Mouse (Mus musculus) left cerebral cortex, postnatal 36 days (tissue): ENCODE results near the gene Podxl2. TPM values are rescaled to one million over a fixed set of nuclear protein-coding genes. Genes with fewer than 3 reads are reported as not detected.
A peak's percentile ranks its signal among the peaks of the same experiment; 100 is the strongest.

Experiments
- DNase-seq, 2 experiments: peaks; one replicate each; pipeline ENCODE4 v3.0.0; 2021 to 2022; ENCODE audit warnings: low spot score in 2 of 2, mixed read lengths in 1 of 2
- intact Hi-C: fragments of 180-260 bp; cut with DNase I; formaldehyde crosslinking; loops from one replicate; pipeline ENCODE4 v1.15.1; 2025
- total RNA-seq, 2 experiments: library from RNA; stranded (reverse); gene quantifications; 2 replicates each; pipeline ENCODE4 v1.2.3; 2021

Gene Podxl2
- total RNA-seq, 2 experiments from 2014 or later, result 181 to 221 TPM

DNA sequence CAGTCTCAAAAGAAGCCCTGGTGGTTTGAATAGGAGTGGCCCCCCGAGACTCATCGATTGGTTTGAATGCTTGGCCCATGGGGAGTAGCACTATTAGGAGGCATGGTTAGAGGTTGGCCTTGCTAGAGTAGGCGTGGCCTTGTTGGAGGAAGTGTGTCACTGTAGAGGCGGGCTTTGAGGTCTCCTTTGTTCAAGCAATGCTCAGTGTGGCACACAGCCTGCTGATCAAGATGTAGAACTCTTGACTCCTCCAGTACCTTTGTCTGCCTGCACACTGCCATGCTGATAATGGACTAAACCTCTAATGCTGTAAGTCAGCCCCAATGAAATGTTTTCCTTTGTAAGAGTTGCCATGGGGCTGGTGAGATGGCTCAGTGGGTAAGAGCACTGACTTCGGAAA is 42.2 kb downstream of the Podxl2 start:
- no peak for DNase-seq
- intact Hi-C loops, result loop anchor here (5.0 kb wide), 1 partner anchor 270 kb away; no protein-coding TSS in a partner anchor

DNA sequence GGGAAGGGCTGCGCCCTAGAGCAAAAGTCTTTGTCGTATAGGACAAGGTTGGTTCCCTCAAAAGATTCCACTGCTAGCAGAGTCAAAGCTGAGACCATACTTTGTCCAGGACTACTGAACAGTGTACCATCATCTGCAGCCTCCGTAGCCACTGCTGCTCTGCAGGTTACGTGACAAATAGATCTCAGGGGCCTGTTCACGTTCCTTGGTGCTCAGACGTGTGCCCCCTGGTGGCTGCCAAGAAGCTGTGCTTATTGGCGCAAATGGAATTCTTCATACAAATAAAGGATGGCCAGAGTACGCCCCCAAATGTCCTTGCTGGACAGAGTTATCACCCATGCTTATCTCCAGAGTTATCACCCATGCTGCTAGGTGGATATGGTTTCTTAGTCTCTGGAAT is 43.4 kb downstream of the Podxl2 start:
- intact Hi-C loops, result loop anchor here (5.0 kb wide), 1 partner anchor 269 kb away; no protein-coding TSS in a partner anchor
- peak in 1 of 2 experiments; percentile 71 for DNase-seq

DNA sequence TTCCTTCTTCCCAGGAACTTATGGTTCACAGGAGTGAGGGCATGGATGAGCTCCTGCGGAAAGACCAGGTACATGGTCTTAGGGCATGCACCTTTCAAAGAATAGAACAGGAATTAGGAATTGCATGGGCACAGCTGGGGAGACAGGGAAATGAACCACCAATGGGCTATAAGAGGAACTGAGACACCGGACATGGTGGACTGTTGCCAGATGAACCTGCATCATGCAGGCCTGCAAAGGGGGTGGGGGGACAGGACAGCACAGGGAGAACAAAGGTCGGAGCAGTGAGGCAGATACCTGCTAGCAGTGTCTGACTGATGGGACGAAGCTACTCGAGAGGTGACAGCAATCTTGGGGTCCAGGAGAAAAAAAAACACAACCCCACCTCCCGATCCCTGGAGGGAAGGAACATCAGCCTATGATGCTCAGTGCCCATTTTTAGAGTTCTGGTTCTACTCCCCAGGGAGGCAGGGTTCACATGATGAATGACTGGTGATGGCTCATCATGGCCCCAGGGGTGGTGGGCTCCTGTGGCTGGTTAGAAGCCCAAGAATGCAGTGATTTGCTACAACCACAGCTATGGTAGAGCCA is 44.6 kb downstream of the Podxl2 start:
- DNase-seq, result no peak
- intact Hi-C loops, result loop anchor here (5.0 kb wide), 1 partner anchor 268 kb away; no protein-coding TSS in a partner anchor

DNA sequence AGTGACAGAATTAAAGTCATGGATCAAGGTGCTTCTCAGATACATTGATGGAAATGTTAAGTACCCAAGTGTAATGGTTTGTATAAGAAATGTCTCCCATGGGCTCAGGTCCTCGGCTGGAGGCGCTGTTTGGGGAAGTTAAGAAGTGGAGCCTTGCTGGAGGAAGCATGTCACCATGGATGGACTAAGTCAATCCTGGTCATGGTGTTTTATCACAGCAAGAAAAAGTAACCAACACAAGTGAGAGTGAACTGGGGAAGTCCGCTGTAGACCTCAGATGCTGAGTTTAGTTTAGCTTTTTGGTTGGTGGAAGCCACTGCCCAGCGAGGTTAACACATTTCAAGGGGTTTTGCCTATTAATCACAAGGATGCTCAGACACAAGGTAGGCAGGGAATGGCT is 45.3 kb downstream of the Podxl2 start:
- intact Hi-C loops, result loop anchor here (5.0 kb wide), 1 partner anchor 102 kb away; no protein-coding TSS in a partner anchor
- no peak for DNase-seq

DNA sequence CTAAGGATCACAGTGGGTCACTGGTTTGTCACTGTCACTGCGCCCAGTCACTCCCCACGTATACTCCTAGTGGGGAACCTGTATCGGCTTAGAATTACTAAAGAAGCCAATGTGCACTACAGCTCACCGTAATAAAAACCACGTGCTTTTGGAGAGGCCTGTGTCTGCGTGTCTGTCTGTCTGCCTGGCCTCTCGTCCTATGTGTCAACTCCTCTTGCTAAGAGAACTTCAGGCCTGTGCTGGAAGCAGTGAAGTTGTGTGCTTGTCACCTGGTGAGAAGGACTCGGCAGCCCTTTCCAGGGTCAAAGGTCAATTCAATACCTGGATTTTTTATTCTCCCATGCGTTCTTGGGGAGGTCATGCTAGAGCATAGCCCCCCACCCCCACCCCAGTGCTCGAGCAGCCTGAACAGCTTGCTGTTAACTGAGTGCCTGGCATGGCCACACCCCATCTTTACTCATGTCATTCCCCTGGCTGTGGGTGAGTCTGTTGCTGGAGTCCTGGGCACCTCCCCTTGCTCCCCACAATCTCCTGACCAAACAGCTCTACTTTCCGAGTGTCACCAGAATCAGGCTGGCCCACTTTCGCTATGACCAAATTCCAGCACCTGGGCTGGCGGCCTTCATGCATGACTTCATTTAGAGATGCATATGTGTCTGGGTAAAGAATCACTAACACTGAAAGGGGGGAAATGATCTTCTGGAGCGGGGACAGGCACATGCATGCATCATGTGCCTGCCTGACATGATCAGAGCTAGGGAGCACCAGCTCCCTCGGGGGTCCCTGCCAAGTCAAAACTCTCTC is 46.4 kb downstream of the Podxl2 start:
- intact Hi-C loops, result loop anchor here (1.0 to 5.0 kb wide), 2 partner anchors 101 to 238 kb away; no protein-coding TSS in a partner anchor
- DNase-seq, result no peak

DNA sequence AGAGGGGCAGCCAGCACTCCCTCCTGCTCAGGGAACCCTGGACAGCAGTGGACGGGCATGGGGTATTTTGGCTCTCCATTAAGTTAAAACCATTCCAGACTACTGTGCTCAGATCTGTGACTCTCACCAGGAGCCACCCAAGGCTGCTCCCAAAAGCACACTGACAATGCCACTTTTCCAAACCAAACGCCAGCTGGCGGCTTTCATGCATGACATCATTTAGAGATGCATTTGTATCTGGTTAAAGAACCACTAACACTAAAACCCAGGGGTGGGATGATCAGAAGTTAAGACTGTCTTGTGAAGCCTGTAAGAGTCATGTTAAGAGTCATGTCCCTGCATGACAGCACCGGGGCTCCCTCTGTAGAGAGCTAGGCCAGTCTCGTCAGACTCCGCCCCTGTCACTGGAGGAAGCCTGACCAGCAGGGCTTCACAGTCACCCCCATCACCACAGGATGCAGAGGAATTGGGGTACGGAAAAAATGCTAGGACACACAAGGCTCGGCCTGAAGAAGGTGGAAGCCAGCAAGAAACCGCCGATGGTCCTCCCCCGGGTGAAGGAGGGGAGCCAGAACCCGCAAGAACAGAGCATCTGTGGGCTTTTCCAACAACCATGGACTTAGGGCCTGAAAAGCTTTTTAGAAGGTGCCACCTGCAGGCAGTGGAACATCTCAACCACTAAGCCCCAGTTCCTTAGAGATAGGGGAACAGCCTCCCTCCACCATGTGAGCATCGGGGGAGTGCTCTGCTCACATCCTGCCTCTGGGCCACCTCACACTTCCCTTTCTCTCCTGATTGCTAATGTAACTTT is 47.2 kb downstream of the Podxl2 start:
- intact Hi-C loops, result loop anchor here (1.0 to 5.0 kb wide), 2 partner anchors 100 to 237 kb away; no protein-coding TSS in a partner anchor
- DNase-seq, result peak in 1 of 2 experiments; percentile 56

DNA sequence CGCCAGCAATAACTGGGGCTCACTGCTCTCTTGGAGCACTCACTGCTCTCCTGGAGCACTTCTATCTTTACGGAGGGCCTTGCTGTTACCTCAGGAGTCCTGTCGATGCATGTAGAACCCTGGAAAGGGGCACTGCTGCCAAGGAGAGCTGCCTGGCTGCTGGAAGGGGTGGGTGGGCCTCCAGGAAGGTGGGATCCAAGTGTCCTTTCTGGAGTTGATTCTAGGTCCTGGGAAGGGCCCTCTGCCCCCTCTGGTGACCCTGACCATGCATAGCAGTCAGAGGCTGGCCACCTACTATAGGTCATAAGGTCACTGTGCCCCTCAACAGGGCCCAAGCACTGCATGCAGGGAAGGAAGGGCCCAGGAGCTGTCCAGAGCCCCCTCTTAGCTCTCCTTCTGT is 47.9 kb downstream of the Podxl2 start:
- DNase-seq, result no peak
- intact Hi-C loops, result loop anchor here (5.0 kb wide), 1 partner anchor 100 kb away; no protein-coding TSS in a partner anchor

DNA sequence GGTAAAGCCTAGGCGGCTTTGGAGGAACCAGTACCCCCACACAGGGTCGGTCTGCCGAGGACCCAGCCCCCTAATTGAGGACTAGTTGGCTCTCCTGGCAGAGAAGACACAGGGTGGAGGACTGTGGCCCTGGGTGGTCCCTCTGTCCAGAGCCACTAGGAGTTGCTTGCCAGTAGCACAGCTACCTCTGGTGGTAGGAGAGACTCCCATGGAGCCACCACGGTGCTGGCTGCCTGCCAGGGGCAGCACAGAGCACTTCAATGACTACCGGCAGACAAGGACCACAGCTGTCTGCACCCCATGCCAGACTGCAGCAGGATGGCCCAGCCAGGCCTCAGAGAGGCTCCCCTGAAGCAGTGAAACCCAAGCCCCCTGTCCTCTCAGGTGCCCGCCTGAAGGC is 48.3 kb downstream of the Podxl2 start:
- intact Hi-C loops, result loop anchor here (5.0 kb wide), 1 partner anchor 99 kb away; no protein-coding TSS in a partner anchor
- no peak for DNase-seq

DNA sequence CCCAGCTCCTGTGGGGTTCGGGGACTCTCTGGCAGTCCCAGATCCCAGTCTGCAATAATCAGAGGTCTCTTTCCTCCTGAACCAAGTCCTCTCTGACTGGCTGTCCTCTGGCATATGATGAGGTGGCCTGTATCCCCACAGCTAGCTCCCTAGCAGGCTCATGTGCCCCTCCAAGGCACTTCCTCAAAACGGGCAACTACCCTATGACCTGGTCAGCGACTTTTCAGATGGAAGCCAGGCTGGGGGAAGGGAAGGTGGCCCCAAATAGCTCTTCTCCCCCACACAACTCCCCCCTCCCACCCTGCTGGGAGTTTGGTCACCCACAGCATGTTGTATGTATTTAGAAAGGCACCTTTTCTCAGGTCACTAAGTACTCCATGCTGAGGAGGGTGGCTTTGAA is 48.8 kb downstream of the Podxl2 start:
- intact Hi-C loops, result loop anchor here (5.0 kb wide), 1 partner anchor 99 kb away; no protein-coding TSS in a partner anchor
- DNase-seq, result no peak

DNA sequence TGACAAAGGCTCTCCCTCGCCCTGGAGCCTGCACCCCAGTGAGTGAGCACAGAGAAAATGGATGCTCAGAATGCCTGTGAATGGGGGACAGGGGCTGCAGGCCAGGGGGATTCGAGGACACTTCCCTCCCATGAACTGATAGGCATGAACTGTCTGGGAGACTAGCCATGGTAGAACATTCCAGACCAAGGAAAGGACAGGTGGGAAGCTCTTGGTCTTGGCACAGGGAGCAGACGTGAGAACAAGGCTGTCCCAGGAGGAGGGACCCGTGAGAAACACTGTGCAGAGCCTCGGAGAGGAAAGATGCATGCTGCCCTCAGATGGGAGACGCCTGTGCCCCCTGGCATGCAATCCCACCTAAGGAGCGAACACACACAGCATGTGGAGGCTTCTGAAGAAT is 50.7 kb downstream of the Podxl2 start:
- DNase-seq, result no peak
- intact Hi-C loops, result no loop called here

DNA sequence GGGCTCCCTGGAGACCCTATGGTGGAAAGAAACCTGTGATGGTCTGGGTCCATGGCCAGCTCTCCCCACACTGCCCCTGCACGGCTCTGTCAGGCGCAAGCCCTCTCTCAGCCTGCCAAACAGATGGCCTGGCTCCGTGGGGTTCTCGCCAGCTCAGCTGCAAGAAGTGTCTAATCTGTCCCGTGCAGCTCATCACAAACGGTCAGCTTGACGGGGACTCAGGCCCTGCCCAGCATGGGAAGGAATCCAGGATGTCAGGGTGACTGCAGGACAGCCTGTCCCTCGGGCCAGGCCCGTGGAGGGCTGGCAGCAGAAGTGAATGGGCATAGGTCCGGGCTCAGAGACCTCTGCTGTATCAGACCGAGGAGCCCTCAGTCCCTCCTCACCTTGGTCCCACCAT is 52.9 kb downstream of the Podxl2 start:
- intact Hi-C loops, result no loop called here
- no peak for DNase-seq

DNA sequence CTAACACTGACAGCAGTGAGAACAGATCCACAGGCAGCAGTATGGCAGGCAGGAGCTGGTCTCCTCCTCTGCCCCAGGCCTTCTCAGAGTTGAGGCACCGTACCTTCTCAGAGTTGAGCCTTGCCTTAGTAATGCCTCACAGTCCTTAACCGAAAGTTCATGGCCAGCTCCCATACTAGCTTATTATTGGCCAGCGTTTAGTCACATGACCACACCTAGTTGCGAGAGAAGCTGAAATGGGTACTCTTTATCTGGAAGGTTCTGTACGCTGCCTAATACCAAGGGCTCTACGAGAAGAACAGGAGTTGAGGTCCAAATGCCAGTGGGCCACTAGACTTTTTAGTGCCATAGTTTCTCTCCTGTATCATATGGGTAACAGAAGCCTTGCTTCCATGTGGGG is 53.5 kb downstream of the Podxl2 start:
- intact Hi-C loops, result no loop called here
- no peak for DNase-seq

DNA sequence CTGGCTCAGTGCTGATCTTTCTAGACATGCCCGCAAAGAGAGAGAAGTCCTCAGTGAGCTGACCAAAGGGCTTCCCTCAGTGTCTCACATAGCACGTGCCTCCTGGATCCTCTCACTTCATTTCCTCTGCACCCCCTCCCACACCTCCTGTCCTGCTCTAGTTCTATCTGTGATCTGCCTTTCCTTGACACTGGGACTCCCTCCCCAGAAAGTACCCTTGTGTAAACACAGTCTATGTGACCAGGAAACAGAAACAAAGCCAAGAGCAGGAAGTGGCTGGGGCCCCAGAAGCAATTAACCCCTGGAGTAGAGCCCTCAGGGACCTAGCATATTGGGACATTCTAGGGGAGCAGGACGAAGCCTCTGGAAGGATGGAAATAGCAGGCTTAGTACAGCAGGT is 54.0 kb downstream of the Podxl2 start:
- intact Hi-C loops, result no loop called here

DNA sequence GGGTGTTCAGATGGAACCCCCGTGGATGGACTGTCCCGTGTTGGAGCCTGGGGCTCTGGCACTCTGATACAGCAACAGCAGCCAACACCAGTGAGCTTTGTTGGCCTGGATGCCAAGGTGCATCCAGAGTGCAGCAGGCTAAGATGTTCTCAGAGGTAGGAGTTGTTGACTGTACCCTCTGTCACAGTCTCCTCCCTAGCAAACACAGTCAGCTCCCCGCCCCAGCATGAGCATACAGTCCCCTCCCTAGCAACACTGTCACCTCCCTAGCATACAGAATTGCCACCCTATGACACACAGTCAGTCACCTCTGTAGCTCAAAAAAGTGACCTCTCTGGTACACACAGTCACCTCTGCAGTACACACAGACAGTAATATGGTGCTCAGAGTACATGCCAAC is 57.9 kb downstream of the Podxl2 start:
- intact Hi-C loops, result no loop called here
- DNase-seq, result no peak

More for the DNA sequence above, 54.0 kb downstream of the Podxl2 start:
- no peak for DNase-seq

DNA sequence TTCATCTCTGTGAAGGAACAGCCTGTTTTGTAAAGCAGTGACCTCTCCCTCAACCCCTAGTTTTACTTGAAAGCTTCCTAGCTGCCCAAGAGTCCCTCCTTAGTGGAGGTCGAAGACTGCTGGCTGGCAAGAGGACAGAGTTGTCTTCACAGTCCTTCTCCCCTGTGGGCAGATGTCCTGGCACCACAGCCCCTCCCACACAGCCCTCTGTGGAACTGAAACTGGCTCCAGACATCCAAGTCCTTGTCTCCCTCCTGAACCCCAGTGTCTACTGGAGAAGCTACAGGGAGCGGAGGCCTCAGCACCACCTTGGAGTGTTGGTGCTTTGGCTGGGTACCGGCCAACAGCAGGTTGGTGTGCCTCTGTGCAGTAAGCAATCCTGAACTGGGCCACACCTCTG is 59.4 kb downstream of the Podxl2 start:
- no peak for DNase-seq
- intact Hi-C loops, result no loop called here

DNA sequence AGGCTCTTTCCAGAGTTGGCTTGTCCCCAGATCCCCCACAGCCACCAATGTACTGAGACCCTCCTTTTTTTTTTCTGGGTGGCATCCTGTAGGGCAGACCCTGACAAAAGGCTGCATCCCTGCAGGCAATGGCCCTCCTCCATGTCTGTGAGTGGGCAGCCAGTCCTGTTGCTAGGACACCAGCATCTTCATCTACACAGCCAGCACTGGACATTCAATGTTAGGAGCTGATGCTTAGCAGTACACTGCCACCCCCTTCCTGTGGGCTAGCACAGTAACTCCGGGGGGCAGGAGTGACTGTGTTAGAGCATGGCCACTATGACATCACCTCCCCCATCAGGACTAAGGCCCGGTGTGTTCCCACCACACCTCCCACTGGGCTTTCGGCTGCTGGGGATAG is 59.8 kb downstream of the Podxl2 start:
- intact Hi-C loops, result no loop called here
- no peak for DNase-seq

DNA sequence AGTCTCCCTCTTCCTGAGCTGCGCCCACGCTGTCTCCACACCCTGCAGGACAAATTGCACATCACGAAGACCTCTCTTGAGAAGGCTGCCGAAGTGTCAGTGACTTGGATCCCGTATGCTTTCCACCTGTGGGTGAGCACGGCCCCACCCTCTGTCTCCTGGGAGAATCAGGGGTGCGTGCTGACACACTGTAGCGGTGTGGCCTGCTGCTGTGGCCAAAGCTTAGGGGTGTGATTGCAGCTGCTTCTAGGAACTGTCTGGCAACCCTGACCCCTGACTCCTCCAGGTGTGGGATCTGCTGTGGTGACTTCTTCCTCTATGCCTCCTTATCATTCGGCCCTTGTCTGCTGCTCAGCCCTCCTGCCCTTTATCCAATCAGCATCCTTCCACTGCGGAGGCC is 61.0 kb downstream of the Podxl2 start:
- intact Hi-C loops, result no loop called here
- no peak for DNase-seq

DNA sequence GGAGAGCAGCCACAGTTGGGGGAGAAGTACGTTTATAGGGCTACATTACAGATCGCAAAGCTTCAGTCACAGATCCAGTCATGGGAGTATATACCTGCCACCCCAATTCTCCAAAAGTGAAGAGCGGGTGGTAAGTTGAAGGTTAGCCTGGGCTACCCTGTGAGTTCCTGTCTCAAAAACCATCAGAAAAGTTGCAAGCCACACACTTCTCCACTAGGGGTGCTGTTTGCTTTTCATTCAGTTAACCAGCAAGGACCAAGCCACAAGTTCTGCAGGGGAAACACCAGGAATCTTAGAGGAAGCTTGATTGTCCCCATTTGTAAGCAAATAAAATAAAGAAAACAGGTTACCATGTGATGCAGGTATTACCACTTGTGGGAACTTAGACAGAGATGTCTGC is 62.0 kb downstream of the Podxl2 start:
- DNase-seq, result no peak
- intact Hi-C loops, result no loop called here

DNA sequence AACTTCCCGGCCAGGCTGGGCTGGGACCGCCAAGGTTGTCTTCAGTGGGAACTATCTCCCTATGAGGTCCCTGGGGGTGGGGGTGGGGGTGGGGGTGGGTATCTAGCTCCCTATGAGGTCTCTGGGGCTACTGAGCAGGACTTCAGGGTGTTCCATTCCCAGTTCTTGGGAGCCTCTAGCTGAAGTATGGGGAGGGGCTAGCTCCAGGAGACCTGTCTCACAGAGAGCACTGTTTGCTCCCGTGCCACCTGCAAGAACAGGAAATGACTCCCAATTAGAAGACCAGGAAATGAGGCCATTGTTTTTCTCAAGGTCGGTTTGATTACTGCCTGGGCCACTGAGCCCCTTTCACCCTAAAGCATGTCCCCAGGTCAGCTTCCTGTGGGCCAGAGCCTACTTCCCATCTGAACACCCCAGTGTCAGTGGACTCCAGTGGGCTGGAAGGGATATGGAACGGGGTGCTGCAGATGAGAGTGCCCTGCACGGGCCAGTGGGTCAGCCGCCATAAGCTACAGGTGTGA is 62.9 kb downstream of the Podxl2 start:
- intact Hi-C loops, result no loop called here
- DNase-seq, result no peak

DNA sequence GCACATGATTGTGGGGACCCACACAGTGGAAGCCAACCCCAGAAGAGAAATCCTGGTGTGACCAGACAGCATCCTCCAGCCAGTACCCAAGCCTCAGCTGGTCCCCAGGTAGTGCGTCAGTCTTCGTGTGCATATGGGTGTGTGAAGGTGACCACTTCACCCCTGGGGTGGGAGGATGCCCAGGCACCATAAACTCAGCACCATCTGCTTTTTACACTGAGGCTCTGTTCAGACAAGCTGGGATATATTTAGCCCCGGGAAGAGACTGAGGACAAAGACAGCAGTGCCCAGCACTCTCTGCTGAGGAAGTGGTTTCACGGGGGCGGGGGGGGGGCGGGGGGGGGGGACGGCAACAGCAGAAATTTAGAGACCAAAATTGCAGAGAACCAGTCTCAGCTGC is 63.4 kb downstream of the Podxl2 start:
- peak in 1 of 2 experiments; percentile 52 for DNase-seq
- intact Hi-C loops, result no loop called here
